Mouse (Mus musculus): ENCODE measurements at regions not wholly inside any gene's neighbourhood (a gene's known extent, or its start where the extent isn't known, plus 50 kb on each side); places are given as distances from the start of the nearest gene placed in this dataset.

DNA sequence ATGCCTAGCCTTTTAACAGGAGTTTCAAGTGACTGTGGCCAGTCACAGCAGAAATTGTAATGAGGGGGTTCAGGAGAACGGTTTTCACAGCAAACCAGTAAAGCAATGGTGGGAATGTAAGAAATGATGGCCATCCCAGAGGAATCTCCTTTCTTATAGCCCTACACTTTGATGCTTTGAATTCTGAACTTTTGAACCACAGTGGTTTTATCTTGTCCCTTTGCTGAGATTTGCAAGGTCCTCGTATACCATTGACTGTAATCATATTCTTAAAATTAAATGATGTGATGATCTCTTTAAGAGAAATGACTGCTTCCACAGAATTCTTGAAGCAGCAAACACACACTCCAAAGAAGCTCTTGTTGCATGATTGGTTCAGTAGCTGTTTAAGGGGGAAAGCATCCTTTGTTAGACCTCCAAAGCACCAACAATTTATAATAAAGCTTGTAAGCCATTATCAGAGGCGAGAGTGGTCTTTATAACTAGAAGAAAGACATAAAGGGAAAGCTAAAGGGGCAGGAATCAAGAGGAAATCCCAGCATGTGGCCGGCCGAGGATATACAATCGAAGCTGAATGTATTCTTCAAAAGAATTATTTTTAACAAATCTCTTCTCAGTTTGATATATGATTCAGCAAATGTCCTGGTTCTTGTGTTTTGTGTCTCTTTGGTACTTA is 56.3 kb upstream of the Robo2 start:
- no peaks in the 10 kb centered on the region for H3K27me3 ChIP-seq (ENCODE audit: control insufficient read depth, insufficient read depth, low read length)
- ATAC-seq (ENCODE audit: insufficient read depth, low read depth) = no peak
- WGBS = 65% methylated on average over 6 of the region's 6 CpGs
- H3K4me2 ChIP-seq (ENCODE audit: low read depth, low read length) = no peak overlapping the region
- no peaks in the 10 kb centered on the region for H3K4me1 ChIP-seq (ENCODE audit: control insufficient read depth, insufficient read depth)
- TF ChIP-seq CTCF (IDR thresholded peaks at IDR 0.05; ENCODE audit: low read depth) (no peak), EP300 (IDR thresholded peaks at IDR 0.05; ENCODE audit: low read depth) (no peak)
- H3K9ac ChIP-seq (replicated peaks; ENCODE audit: low read depth, low read length) = no peak overlapping the region
- H3K36me3 ChIP-seq (replicated peaks; ENCODE audit: control insufficient read depth, insufficient read depth, low read length) = no peaks in the 10 kb centered on the region
- no peak overlapping the region for H3K27ac ChIP-seq (ENCODE audit: low read depth)
- H3K9me3 ChIP-seq (replicated peaks; ENCODE audit: control insufficient read depth, low read length) = no peaks in the 10 kb centered on the region
- H3K4me3 ChIP-seq (ENCODE audit: low read depth, low read length) = no peak overlapping the region
- no peak for DNase-seq (ENCODE audit: low spot score)

DNA sequence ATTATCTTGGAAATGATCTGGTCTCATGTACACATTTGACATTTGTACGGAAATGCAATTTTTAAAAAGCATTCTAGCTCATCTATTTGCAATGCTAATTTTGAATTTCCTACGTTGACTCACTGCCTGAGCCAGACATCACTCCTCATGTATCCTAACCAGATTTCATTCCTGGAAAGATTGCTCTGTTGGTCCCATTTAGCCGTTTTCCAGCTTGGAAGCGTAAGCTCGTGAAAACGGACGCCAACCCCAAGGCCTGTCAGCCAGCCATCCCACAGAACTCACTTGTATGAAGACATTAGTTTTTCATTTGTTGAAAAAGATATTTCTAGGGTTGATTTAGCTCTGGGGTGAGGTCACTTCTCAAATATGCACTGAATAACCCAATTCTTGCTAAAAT is 55.5 kb upstream of the Robo2 start:
- Histone ChIP-seq H3K27me3 (ENCODE audit: control insufficient read depth, insufficient read depth, low read length) (no peaks in the 10 kb centered on the region), H3K4me3 (ENCODE audit: low read depth, low read length) (no peak overlapping the region), H3K9me3 (replicated peaks; ENCODE audit: control insufficient read depth, low read length) (no peaks in the 10 kb centered on the region), H3K4me1 (ENCODE audit: control insufficient read depth, insufficient read depth) (no peaks in the 10 kb centered on the region), H3K9ac (replicated peaks; ENCODE audit: low read depth, low read length) (no peak overlapping the region), H3K4me2 (ENCODE audit: low read depth, low read length) (no peak overlapping the region), H3K36me3 (replicated peaks; ENCODE audit: control insufficient read depth, insufficient read depth, low read length) (no peaks in the 10 kb centered on the region), H3K27ac (ENCODE audit: low read depth) (no peak overlapping the region)
- TF ChIP-seq CTCF (IDR thresholded peaks at IDR 0.05; ENCODE audit: low read depth) (no peak), EP300 (IDR thresholded peaks at IDR 0.05; ENCODE audit: low read depth) (no peak)
- 68% methylated on average over 7 of the region's 7 CpGs for WGBS
- no peak for ATAC-seq (ENCODE audit: insufficient read depth, low read depth)
- no peak for DNase-seq (ENCODE audit: low spot score)

DNA sequence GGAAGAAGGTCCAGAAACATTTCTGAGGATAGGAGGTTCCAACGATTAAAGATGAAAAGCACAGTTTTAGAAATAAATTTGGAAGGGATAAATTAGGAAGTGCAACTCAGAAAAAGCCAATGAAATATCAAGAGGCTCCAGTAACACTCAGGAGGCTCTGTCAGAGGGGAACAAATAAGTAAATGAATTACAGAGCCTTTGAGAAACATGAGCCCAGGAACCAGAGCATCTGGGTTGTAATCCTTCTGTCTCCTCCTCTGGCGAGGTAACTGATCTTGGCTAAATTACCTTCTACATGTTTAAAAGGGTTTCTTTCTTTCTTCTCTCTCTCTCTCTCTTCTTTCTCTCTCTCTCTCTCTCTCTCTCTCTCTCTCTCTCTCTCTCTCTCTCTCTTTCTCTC is 53.2 kb upstream of the Robo2 start:
- Histone ChIP-seq H3K4me2 (ENCODE audit: low read depth, low read length) (no peak overlapping the region), H3K27ac (ENCODE audit: low read depth) (no peak overlapping the region), H3K4me1 (ENCODE audit: control insufficient read depth, insufficient read depth) (no peaks in the 10 kb centered on the region), H3K9me3 (replicated peaks; ENCODE audit: control insufficient read depth, low read length) (no peaks in the 10 kb centered on the region), H3K9ac (replicated peaks; ENCODE audit: low read depth, low read length) (no peak overlapping the region), H3K36me3 (replicated peaks; ENCODE audit: control insufficient read depth, insufficient read depth, low read length) (no peaks in the 10 kb centered on the region), H3K27me3 (ENCODE audit: control insufficient read depth, insufficient read depth, low read length) (no peaks in the 10 kb centered on the region), H3K4me3 (ENCODE audit: low read depth, low read length) (no peak overlapping the region)
- WGBS = 58% methylated on average over 2 of the region's 2 CpGs
- ATAC-seq (ENCODE audit: insufficient read depth, low read depth) (no peak), DNase-seq (ENCODE audit: low spot score) (no peak)
- no peak for TF ChIP-seq CTCF (IDR thresholded peaks at IDR 0.05; ENCODE audit: low read depth)
- TF ChIP-seq EP300 (IDR thresholded peaks at IDR 0.05; ENCODE audit: low read depth) = no peak

DNA sequence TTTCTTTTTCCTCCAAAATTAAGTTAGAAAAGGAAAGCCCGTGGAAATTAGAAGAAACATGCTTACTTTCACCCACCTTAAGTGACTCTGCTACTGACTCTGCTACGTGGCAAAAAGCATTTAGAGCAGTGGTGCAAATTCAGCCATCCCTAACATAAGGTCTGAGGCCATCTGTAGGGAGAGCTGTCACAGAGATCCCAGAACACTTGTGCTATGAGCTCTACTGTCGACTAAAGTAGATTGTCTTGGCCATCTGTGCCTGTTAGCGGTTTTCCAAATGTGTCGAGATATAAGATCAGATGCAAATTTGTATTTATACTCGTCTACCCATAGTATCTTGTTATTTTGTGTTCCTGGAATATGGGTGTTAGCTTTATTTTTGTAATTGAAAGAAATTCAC is 52.7 kb upstream of the Robo2 start:
- DNase-seq (ENCODE audit: low spot score) (no peak), ATAC-seq (ENCODE audit: insufficient read depth, low read depth) (no peak)
- no peaks in the 10 kb centered on the region for H3K36me3 ChIP-seq (replicated peaks; ENCODE audit: control insufficient read depth, insufficient read depth, low read length)
- H3K4me2 ChIP-seq (ENCODE audit: low read depth, low read length) = no peak overlapping the region
- H3K27me3 ChIP-seq (ENCODE audit: control insufficient read depth, insufficient read depth, low read length) = no peaks in the 10 kb centered on the region
- no peaks in the 10 kb centered on the region for H3K9me3 ChIP-seq (replicated peaks; ENCODE audit: control insufficient read depth, low read length)
- no peak overlapping the region for H3K9ac ChIP-seq (replicated peaks; ENCODE audit: low read depth, low read length)
- H3K4me1 ChIP-seq (ENCODE audit: control insufficient read depth, insufficient read depth) = no peaks in the 10 kb centered on the region
- H3K27ac ChIP-seq (ENCODE audit: low read depth) = no peak overlapping the region
- 51% methylated on average over 6 of the region's 6 CpGs for WGBS
- TF ChIP-seq CTCF (IDR thresholded peaks at IDR 0.05; ENCODE audit: low read depth) (no peak), EP300 (IDR thresholded peaks at IDR 0.05; ENCODE audit: low read depth) (no peak)
- H3K4me3 ChIP-seq (ENCODE audit: low read depth, low read length) = no peak overlapping the region

DNA sequence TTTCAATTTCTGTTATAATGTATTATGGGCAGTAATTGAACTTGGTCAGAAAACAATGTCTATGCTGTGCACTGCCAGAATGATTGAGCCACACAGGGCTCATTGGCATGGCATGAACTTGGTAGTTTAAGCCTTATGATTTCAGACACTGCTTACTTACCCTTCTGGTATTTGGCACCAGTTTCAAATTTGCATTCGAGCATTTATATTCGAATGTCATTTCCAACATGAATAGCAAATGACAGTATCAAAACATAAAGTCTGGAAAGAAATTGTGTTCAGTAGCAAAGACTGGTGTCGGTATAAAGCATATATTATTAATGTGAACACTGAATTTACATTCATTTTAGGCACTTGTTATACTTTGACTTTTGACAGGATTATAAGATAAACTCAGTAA is 50.8 kb upstream of the Robo2 start:
- no peaks in the 10 kb centered on the region for H3K9me3 ChIP-seq (replicated peaks; ENCODE audit: control insufficient read depth, low read length)
- no peak overlapping the region for H3K4me3 ChIP-seq (ENCODE audit: low read depth, low read length)
- no peak overlapping the region for H3K9ac ChIP-seq (replicated peaks; ENCODE audit: low read depth, low read length)
- H3K27ac ChIP-seq (ENCODE audit: low read depth) = no peak overlapping the region
- no peak overlapping the region for H3K4me2 ChIP-seq (ENCODE audit: low read depth, low read length)
- DNase-seq (ENCODE audit: low spot score) = no peak
- no peaks in the 10 kb centered on the region for H3K36me3 ChIP-seq (replicated peaks; ENCODE audit: control insufficient read depth, insufficient read depth, low read length)
- no peaks in the 10 kb centered on the region for H3K4me1 ChIP-seq (ENCODE audit: control insufficient read depth, insufficient read depth)
- TF ChIP-seq EP300 (IDR thresholded peaks at IDR 0.05; ENCODE audit: low read depth) (no peak), CTCF (IDR thresholded peaks at IDR 0.05; ENCODE audit: low read depth) (no peak)
- ATAC-seq (ENCODE audit: insufficient read depth, low read depth) = no peak
- WGBS = 77% methylated on average over 3 of the region's 3 CpGs
- no peaks in the 10 kb centered on the region for H3K27me3 ChIP-seq (ENCODE audit: control insufficient read depth, insufficient read depth, low read length)
